Mouse (Mus musculus) heart, postnatal 0 days (tissue): ENCODE measurements around the gene Myh2.

Source experiments
- CTCF ChIP-seq: IDR thresholded peaks from 2 replicates; pipeline ENCODE4 v1.5.1; 2016; ENCODE audit warnings: antibody characterized with exemption, control low read depth, low read depth
- EP300 ChIP-seq: IDR thresholded peaks from 2 replicates; pipeline ENCODE4 v1.6.1; 2016; ENCODE audit warnings: antibody characterized with exemption, low read depth

DNA sequence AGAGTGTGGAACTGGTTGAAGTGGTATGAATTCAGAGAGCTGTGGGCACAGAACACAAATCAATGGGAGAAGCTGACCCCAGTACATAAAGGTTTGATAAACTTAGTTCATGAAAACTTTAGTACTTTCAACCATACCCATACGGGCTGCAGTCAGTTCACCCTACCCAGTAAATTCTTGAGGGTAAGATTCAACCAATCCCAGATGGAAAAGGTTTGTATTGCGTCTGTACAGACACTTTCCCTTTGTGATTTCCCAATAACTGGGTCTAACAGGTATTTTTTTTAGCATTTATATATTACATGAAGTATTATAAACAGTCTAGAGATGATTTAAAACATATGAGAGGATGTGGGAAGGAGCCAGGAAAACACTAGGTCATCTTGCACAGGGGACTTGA is 15.2 kb upstream of the Myh2 start:
- TF ChIP-seq CTCF (no peak), EP300 (no peak)
